Mouse (Mus musculus) hematopoietic stem cell, adult 5-6 weeks (primary cell): ENCODE results near the gene Gm5105. TPM values are rescaled to one million over a fixed set of nuclear protein-coding genes. Genes with fewer than 3 reads are reported as not detected.
A peak's percentile ranks its signal among the peaks of the same experiment; 100 is the strongest.

Experiments
- ATAC-seq, 2 experiments: fragments of 125-278 bp in 1 of 2; replicated peaks in 1 of 2; 2 replicates each; pipeline ENCODE4 v1.8.0; 2016 to 2017; ENCODE audit warnings: inconsistent platforms in 2 of 2, mild to moderate bottlenecking in 2 of 2, moderate number of reproducible peaks in 2 of 2, low read depth in 1 of 2, moderate TSS enrichment in 1 of 2; ENCODE audit not compliant: low FRiP score in 2 of 2, poor library complexity in 2 of 2, severe bottlenecking in 2 of 2, insufficient read depth in 1 of 2, low TSS enrichment in 1 of 2
- total RNA-seq: library from RNA; stranded (forward); fragments of 172-1452, 232-1000 nt; gene quantifications from 2 replicates; pipeline ENCODE4 v1.2.3, GENCODE M21; 2017

Gm5105 gene
- total RNA-seq, 1 experiment from 2014 or later = not detected

DNA sequence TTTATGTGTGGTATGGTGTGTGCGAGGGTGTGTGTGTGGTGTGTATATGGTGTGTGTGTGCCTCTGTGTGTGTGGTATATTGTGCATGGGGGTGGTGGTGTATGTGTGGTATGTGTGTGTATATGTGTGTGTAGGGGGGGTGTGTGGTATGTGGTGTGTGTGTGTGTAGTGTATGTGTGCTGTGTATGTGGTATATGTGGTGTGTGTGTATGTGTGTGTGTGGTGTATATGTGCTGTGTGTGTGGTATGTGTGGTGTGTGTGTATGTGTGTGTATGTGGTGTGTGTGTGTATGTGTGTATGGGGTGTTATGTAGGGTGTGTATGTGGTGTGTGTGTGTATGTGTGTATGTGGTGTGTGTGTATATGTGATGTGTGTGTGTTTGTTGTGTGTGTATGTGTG lies 7.0 kb upstream of the Gm5105 start:
- ATAC-seq = no peak

DNA sequence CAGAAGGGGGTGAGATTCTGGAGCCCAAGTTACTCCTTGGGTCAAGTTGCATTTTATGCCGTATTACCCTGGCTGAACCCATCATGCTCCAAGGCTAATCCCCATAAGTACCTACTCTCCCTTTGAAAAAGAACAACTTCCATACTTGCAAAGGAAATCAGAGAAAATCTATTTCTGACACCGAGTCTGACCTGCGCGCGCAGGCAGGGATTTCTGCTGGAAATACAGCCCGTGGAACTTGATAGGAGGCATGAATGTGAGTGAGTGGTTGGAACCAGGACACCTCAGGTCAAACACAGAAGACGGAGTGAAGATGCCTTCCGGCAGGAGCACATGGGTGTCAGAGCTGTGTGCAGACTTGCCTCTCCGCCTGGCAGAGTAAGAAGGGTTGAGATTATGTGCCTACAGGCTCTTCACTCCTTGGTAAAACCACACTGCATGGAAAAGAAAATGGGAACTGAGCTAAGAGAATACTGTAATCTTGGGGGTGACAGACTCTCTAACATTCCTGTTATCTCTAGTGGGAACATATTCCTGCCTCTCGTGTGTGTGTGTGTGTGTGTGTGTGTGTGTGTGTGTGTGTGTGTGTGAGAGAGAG lies 4.4 kb upstream of the Gm5105 start:
- ATAC-seq = no peak

DNA sequence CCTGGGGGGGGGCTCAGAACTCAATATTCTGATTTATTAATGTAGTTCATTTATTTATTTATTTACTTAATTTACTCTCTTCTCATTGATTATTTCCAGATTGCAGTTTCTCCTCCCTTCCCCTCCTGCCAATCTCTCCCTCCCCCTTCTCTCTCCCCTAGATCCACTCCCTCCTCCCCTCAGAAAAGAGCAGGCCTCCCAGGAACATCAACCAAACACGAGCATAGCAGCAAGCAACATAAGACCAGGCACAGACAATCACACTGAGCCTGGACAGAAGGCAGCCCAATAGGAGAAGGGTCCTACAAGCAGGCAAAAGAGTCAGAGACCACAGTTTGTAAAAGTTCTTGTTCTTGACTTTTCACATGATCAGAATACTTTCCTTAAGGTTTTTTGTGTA lies 3.8 kb upstream of the Gm5105 start:
- no peak for ATAC-seq

DNA sequence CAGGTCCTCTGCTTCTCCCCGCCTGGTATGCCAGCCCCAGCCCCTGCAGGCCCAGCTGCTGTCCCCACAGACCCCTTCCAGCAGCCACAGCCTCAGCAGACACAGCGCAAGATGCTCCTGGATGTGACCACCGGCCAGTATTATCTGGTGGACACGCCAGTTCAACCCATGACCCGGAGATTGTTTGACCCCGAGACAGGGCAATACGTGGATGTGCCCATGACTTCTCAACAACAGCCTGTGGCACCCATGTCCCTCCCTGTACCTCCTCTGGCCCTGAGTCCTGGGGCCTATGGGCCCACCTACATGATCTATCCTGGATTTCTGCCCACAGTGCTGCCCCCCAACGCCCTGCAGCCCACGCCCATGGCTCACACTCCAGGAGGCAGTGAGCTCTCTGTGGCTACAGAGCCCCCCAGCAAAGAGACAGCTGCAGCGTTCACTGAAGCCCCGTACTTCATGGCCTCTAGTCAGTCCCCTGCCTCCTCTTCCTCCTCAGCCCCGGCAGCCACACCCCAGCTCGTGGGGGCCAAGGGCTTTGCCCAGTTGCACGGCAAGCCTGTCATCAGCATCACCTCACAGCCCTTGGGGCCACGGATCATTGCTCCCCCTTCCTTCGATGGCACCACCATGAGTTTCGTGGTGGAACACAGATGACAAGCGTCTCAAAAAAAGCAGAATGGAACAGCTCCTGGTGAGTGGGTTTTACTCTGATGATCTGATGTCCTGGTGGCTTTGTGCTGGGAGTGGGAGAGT lies 2.7 kb upstream of the Gm5105 start:
- no peak for ATAC-seq

DNA sequence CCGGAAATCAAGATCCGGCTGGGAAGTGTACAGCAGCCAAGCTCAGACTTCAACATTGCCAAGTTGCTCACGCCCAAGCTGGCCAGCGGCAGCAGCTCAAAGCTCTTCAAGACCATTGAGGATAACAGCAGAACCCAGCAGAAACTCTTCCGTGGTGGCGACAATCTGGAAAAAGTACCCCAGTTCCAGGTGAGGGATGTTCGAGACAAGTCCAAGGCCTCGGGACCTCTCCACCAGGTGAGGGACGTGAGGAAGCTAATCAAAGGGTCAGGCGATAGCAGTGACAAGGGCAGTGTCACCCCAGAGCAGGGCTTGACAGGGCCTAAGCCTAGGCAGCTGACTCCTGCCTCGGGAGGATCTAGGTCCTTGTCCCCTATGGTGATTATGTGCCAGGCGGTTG lies 915 bp upstream of the Gm5105 start:
- no peak for ATAC-seq

DNA sequence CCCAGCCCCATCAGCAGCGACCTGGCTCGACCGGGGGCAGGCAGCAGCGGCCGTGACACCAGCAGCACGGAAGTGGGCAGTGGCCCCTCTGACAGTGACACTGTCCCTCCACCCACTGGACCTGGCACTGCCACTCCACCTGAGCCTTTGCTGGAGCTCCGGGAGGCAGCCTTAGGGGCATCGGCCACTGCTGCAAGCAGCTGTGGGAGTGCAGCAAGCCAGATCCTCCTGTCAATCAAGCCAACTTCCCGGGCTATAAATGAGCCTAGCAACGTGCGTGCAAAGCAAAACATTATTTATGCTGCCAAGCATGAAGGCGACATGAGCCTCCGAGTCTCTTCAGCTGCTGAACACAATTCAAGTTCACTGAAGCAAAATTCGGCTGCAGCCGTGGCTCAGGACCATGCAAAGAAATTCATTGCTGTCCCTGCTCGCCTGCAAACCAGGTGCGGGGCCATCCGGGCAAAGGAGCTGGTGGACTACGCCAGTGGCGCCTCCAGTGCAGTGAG lies 786 bp downstream of the Gm5105 start:
- ATAC-seq = no peak

DNA sequence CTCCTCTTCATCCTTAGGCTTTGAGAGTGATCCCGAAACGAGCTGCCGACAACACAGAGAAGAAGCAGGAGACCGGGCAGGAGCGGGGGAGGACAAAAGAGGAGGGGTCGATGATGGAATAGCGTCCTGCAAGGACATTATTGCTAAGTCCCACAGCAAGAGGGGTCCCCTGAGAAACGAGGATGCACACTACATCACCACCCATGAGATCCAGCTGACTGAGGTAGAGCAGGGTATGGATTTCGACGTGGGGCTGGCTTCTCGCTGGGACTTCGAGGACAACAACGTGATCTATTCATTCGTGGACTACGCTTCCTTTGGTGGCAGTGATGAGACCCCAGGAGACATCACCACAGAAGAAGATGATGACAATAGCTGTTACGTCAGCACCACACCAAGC lies 1.3 kb downstream of the Gm5105 start:
- no peak for ATAC-seq

DNA sequence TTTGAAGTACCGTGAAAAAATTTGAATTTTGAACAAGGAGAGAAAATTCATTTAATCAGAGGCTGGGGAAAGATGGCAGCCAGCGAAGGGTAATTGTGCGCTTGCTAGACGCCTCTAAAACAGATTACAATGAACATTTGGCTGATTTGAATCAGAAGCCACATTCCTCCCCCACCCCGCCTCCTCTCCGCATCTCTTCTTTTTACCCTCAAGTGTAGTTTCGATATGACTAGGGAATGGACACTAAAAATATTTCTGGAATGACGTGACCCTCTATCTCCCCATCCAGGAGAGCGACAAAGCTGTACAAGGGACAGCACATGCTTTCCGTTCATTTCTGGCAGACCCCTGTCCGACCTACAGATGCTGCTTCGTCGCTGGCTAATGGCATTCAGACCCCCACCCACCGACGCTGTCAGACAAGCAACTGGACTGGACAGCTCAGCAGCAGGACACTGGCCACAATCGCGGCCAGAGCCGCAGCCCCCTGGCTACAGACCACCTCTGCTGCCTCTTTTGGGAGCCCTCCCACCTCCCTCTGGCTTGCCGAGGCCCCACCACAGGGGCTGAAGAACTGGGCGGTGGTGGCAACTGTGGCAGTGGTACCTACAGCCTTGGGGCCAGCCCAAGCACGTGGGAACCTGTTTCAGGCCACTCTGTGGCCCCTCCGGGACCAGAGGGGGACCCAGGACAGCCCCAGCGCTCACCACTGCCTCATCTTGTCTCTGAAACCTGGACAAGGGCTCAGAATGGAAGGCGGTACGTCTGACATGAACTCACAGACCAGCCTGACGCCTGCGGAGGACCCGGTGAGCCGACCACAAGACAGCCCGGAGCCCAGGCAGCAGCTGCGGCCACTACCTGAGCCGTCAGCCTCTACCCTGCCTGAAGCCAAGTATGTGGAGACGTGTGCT lies 2.2 kb downstream of the Gm5105 start, which contains the start of gene 1110002E22Rik:
Gene 1110002E22Rik (plus strand): TSS at position 321 of the 914 bp plus-strand sequence.
- ATAC-seq = no peak

DNA sequence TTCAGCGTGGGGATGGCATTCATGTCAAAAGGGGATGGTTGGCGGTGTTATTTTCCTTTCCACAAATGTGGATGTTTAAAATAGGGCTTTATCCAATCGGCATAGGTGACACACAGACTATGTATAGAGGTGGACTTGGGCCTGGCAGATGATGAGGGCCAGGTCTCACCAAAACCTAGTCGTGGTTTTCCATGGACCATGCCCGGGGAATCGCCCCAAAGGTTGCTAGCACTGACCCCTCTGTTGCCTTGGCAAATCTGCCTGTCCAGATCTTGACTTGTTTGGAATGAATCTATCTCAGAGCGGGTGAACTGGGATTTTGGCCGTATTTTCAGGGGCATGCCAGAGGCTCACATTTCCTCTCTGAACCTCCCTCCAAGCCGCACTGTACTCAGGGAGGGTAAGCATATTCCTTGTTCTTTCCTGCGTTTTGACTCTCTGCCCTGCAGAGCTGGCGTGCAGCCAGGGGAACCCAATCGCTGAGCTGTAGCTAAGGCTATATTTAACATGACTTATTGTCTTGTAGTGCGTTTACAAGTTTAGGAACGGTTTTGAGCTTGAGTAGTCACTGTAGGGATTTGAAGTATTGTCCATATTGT lies 3.4 kb downstream of the Gm5105 start:
- no peak for ATAC-seq

DNA sequence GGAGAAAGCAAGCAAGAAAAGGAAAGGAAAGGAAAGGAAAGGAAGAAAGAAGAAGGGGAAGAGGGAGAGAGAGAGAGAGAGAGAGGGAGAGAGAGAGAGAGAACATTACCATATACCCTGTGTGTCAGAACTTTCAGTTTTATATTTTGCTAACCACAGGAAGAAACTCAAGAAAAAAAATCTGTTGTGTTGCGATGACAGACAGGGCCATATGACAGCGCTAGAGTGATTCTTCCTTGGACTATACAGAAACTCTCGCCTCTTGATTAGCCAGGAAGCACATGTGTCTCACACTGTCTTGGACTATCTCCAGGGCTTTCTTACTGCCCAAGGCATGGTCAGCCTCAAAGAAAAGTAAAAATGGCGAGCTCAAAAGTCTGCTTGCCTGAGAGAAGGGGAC lies 4.5 kb downstream of the Gm5105 start:
- 0 out of 4 replicates have a peak, but pooled peaks of 1 of the 2 experiments have one; percentile 10 for ATAC-seq

DNA sequence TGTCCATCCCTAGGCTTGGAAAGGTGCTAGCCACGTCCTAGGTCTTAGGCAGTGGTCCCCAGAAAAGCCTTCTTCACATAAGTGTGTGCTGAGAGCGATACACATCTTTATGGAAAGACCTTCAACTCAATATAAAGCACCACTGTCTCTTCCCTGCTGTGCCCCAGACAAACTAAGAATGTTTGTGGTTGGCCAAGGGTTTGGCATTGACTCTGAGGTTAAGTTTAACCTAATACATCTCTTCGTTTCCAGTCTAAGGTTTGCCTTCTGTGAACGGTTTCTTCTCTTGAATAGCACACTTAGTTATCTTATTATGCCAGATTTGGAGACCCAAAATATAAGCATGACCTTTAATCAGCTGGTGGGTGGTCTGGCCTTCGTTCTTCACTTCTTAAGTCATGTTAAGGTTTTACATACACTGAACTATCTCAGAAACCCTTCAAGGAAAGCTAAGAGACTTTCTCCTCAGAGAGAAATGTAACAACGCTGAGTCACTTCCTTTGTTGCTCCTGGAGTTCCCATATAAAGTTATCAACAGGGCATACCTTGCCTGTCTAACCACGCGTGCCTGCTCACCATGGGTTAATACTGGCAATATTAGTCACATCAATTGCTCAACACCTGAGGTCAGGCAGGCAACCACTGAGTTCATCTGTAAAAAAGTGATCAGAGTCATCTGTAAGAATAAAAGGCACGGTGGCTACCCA lies 5.8 kb downstream of the Gm5105 start:
- ATAC-seq = peak in 1 of 2 experiments; percentile 29; a peak in 1 of 4 replicates

DNA sequence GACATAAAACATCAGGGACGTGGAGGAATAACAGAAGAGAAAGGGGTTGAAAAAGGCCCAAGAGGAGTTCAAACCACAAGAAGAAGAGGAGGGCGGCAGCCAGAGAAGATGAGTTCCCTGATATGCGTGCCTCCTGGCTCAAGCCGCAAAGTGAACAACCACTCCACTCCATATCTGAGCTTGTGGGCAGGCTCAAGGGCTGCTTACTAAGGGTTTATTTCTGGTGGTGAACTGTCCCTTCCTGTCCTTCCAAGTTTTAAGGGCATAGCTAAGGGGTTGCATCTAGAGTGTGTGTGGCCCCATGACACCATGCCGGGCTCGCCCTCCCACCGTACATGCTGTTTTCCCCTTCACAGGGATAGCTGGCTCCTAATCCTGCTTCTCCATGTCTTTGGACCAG lies 6.8 kb downstream of the Gm5105 start:
- ATAC-seq = no peak

DNA sequence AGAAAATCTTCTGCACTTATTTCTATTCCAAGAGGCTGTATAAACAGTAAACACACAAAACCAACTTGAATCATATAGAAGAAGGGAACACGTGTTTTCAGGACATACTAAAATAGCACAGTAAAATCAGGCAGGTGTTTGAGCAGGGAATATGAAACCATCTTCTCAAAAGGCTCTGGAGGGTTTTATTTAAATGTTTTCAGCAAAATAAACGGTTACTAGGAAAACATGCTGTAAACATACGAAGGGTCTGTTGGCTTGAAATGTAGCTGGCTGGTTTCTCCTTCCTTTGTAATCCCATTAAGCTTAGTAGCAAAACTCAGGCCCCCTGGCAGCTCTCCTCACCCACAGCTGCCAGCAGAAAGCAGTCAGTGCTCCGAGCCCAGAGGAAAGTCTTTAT lies 9.0 kb downstream of the Gm5105 start:
- ATAC-seq = no peak

DNA sequence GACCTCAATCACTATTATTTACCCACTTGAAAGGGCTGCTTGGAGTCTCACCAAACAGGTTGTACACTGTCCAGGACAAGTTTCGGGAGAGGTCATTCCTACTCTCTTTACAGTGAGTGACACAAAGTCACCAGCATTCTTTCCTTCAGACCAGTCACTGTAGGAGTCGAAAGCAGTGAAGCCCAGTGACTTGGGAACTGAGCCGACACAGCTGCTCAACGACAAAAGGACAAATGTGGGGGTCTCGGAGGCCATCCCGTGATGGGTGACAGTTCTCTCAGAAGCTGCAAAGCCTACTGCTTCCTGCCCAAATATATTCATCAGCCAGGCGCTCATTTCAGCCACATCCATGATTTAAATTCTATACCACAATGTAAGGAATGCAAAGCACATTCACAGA lies 10.2 kb downstream of the Gm5105 start:
- ATAC-seq = no peak

DNA sequence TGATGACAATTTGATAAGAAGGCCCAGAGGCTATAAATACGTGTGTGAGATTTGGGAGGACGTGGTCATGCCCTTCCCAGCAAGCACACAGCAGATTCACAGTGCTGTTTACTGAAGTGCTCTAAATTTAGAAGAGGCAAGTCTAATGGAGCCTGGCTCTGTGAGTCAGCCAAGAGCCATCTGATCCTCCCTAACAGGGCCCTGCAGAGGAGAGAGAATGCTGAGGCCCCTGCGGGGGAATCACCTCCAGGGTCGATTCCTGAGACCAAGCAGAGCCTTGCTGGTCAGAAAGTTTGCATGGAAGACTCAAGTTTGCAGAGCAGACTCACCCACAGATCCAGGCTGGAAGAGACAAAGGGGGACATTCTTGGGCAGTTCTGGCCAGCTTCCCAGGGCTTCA lies 13.2 kb downstream of the Gm5105 start:
- ATAC-seq = no peak

DNA sequence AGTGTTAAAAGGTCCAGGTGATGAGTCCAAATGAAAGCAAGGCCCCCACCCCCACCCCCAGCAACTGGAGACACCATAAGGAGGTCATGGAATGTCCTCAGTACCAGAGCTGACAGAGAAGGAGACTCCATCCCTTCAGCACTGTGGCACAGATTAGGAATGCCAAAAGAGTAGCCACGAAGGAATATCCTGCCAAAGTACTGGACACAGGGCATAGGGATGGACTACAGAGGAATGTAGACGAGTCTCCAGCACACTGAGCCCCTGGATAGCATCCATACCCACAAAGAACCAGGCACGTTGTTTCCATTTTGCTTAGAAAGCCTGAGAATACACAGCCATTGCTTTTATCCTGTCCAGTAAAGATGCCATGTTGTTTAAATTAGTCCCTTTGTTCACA lies 15.8 kb downstream of the Gm5105 start:
- no peak for ATAC-seq

DNA sequence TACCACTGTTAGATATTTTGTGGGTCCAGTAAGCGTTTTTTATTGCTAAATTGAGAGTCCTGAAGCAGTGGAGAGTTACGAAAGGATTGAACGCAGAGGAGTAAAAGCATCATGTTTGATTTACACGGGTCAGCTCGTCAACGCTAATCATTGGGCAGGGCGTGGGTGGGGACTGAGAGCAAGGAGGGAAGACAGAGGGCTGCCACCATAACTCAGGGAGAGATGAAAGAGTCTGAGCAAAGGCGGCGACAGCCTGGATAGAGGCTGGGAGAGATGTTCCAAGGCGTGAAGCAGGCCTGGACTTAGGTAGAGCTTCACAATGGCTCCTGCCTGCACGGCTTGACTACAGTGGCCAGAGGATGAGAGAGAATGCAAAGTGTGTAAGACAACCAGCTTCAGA lies 16.4 kb downstream of the Gm5105 start:
- no peak for ATAC-seq
